Mouse (Mus musculus) small intestine, adult 2 months (tissue): ENCODE measurements at regions not wholly inside any gene's neighbourhood (a gene's known extent, or its start where the extent isn't known, plus 50 kb on each side); places are given as distances from the start of the nearest gene placed in this dataset.

Source experiments
- CTCF ChIP-seq: fragments of 200-500 bp; IDR thresholded peaks from 2 replicates; pipeline ENCODE4 v1.5.1; 2012; ENCODE audit warnings: low read depth, mild to moderate bottlenecking, control low read depth, inconsistent platforms, low read length, moderate library complexity, mixed read lengths; ENCODE audit not compliant: insufficient replicate concordance, insufficient read length; ENCODE audit errors: extremely low read depth
- POLR2A ChIP-seq: fragments of 200-500 bp; IDR thresholded peaks from 2 replicates; pipeline ENCODE4 v1.6.1; 2012; ENCODE audit warnings: low read depth, mild to moderate bottlenecking, control low read depth, inconsistent platforms, low read length, moderate library complexity

DNA sequence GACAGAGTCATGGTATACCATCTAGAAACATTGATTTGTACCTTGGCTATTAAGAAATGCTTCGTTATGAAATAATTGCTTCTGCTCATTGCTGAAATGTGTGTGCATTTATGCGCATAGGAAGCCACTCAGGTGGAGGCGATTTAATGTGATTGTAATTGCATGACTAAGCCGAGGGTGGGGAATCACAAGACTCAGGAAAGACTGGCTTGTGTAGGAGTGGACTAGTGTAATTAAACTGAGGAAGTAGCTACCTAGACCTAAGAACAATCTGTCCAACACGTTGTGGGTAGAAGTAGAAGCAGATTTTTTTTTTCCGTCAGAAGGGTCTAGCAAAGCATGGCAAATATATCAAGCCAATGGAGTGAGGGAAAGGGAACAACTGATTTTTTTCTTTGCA lies 308.4 kb downstream of the Tmsb4x start:
- TF ChIP-seq CTCF (no peak), POLR2A (no peak)
